Mouse (Mus musculus) heart, embryonic 10.5 days (tissue): Measurements from ENCODE around the gene Rsrp1. TPM values are rescaled to one million over a fixed set of nuclear protein-coding genes. Genes with fewer than 3 reads are reported as not detected.

ENCODE experiments used
- DNase-seq: peaks from one replicate; pipeline ENCODE4 v3.0.0-alpha.2; 2017; ENCODE audit warnings: low spot score
- H3K27ac ChIP-seq: fragments of 300-500 bp; sonication (generic); 2 replicates; pipeline ENCODE4 v1.5.1; 2016; ENCODE audit warnings: mild to moderate bottlenecking
- H3K27me3 ChIP-seq: fragments of 300-500 bp; sonication (generic); 2 replicates; pipeline ENCODE4 v1.6.1; 2016; ENCODE audit warnings: mild to moderate bottlenecking; ENCODE audit not compliant: poor library complexity, insufficient read depth, severe bottlenecking
- H3K36me3 ChIP-seq: fragments of 300-500 bp; sonication (generic); 2 replicates; pipeline ENCODE4 v1.6.1; 2016; ENCODE audit warnings: mild to moderate bottlenecking, moderate library complexity
- H3K4me1 ChIP-seq: fragments of 300-500 bp; sonication (generic); 2 replicates; pipeline ENCODE4 v1.6.1; 2016; ENCODE audit warnings: mild to moderate bottlenecking
- H3K4me3 ChIP-seq: fragments of 300-500 bp; sonication (generic); 2 replicates; pipeline ENCODE4 v1.5.1; 2016; ENCODE audit warnings: mild to moderate bottlenecking, moderate library complexity
- H3K9me3 ChIP-seq: fragments of 300-500 bp; sonication (generic); 2 replicates; pipeline ENCODE4 v1.6.1; 2016; ENCODE audit warnings: mild to moderate bottlenecking, moderate library complexity
- WGBS: fragments of 180-500 bp; shearing (Covaris S2); methylation state at CpG from one replicate; pipeline ENCODE4 v1.1.7; 2016; 5-methylcytosine and 5-hydroxymethylcytosine counted together
- polyA plus RNA-seq: library from polyadenylated mRNA; unstranded; fragments of >200 nt; fragmentation: Nextera tagmentation; extraction: Ambion mirVana; gene quantifications from 2 replicates; pipeline ENCODE4 v1.2.1, GENCODE M21; 2016

Rsrp1 gene
- polyA plus RNA-seq, 1 experiment from 2014 or later = 376 TPM

- Histone ChIP-seq H3K4me1 (peaks cover 16% of the 10 kb centered on the region), H3K9me3 (no peaks in the 10 kb centered on the region), H3K36me3 (peaks cover 27% of the 10 kb centered on the region), H3K4me3 (peak overlapping the region; percentile 94), H3K27me3 (no peaks in the 10 kb centered on the region), H3K27ac (peak overlapping the region; percentile 94)
- WGBS = 1% methylated on average over 43 of the region's 43 CpGs
- DNase-seq = no peak
Measured at GRCm38 (mm10) chr4:134914122-134914863, 9.1 kb upstream of the Rsrp1 start.

GRCm38 (mm10) chr4:134914864-134915209 is 8.6 kb upstream of the Rsrp1 start, which contains the start of gene Tmem50a:
Tmem50a (minus strand) TSS chr4:134915024.
- Histone ChIP-seq H3K36me3 (peaks cover 24% of the 10 kb centered on the region), H3K4me3 (peak within 1 kb of the TSS; percentile 94), H3K27ac (peak within 1 kb of the TSS; percentile 94), H3K9me3 (no peaks in the 10 kb centered on the region), H3K4me1 (peaks cover 16% of the 10 kb centered on the region), H3K27me3 (no peaks in the 10 kb centered on the region)
- DNase-seq = peak; percentile 97
- WGBS = 0% methylated on average over 25 of the region's 25 CpGs

- Histone ChIP-seq H3K9me3 (no peaks in the 10 kb centered on the region), H3K27me3 (no peaks in the 10 kb centered on the region), H3K4me3 (peak overlapping the region; percentile 94), H3K4me1 (peaks cover 16% of the 10 kb centered on the region), H3K36me3 (peaks cover 22% of the 10 kb centered on the region), H3K27ac (peak overlapping the region; percentile 94)
- DNase-seq = no peak
- 58% methylated on average over 14 of the region's 14 CpGs for WGBS
Measured at GRCm38 (mm10) chr4:134915223-134916050, 8.0 kb upstream of the Rsrp1 start.

GRCm38 (mm10) chr4:134917194-134917593 is 6.2 kb upstream of the Rsrp1 start:
- Histone ChIP-seq H3K4me1 (peaks cover 16% of the 10 kb centered on the region), H3K9me3 (no peaks in the 10 kb centered on the region), H3K4me3 (no peak overlapping the region), H3K27me3 (no peaks in the 10 kb centered on the region), H3K36me3 (peaks cover 11% of the 10 kb centered on the region), H3K27ac (no peak overlapping the region)
- no peak for DNase-seq
- WGBS = 61% methylated on average over 3 of the region's 3 CpGs

- WGBS = 62% methylated on average over 7 of the region's 7 CpGs
Measured at GRCm38 (mm10) chr4:134918381-134918780, 5.0 kb upstream of the Rsrp1 start.

GRCm38 (mm10) chr4:134919733-134920540 is 3.5 kb upstream of the Rsrp1 start:
- peaks cover 15% of the 10 kb centered on the region for H3K4me1 ChIP-seq
- 36% methylated on average over 12 of the region's 12 CpGs for WGBS

More at GRCm38 (mm10) chr4:134918381-134918780, 5.0 kb upstream of the Rsrp1 start:
- DNase-seq = no peak
- H3K36me3 ChIP-seq = 0 out of 2 replicates have a peak, but pooled peaks cover under 1% of the 10 kb centered on the region
- H3K27me3 ChIP-seq = no peaks in the 10 kb centered on the region
- H3K4me1 ChIP-seq = peaks cover 19% of the 10 kb centered on the region
- H3K4me3 ChIP-seq = no peak overlapping the region
- H3K27ac ChIP-seq = no peak overlapping the region
- no peaks in the 10 kb centered on the region for H3K9me3 ChIP-seq

GRCm38 (mm10) chr4:134920631-134921030 is 2.8 kb upstream of the Rsrp1 start:
- no peak for DNase-seq
- WGBS = 90% methylated on average over 6 of the region's 6 CpGs
- H3K4me3 ChIP-seq = no peak overlapping the region
- H3K27ac ChIP-seq = no peak overlapping the region
- H3K36me3 ChIP-seq = peaks cover 15% of the 10 kb centered on the region
- H3K4me1 ChIP-seq = peaks cover 15% of the 10 kb centered on the region
- H3K9me3 ChIP-seq = no peaks in the 10 kb centered on the region
- no peaks in the 10 kb centered on the region for H3K27me3 ChIP-seq

More at GRCm38 (mm10) chr4:134919733-134920540, 3.5 kb upstream of the Rsrp1 start:
- H3K27ac ChIP-seq = no peak overlapping the region
- no peak overlapping the region for H3K4me3 ChIP-seq
- H3K9me3 ChIP-seq = no peaks in the 10 kb centered on the region
- H3K27me3 ChIP-seq = no peaks in the 10 kb centered on the region
- H3K36me3 ChIP-seq = peaks cover 9% of the 10 kb centered on the region
- no peak for DNase-seq

GRCm38 (mm10) chr4:134921703-134922102 is 1.7 kb upstream of the Rsrp1 start:
- Histone ChIP-seq H3K9me3 (no peaks in the 10 kb centered on the region), H3K27ac (no peak overlapping the region), H3K36me3 (peaks cover 26% of the 10 kb centered on the region), H3K4me3 (no peak overlapping the region), H3K4me1 (peaks cover 20% of the 10 kb centered on the region), H3K27me3 (no peaks in the 10 kb centered on the region)
- 97% methylated on average over 4 of the region's 4 CpGs for WGBS
- DNase-seq = no peak

GRCm38 (mm10) chr4:134922111-134922924 is 1.1 kb upstream of the Rsrp1 start:
- Histone ChIP-seq H3K4me1 (peaks cover 20% of the 10 kb centered on the region), H3K9me3 (no peaks in the 10 kb centered on the region), H3K4me3 (peak overlapping the region; percentile 100), H3K36me3 (peaks cover 32% of the 10 kb centered on the region), H3K27me3 (no peaks in the 10 kb centered on the region), H3K27ac (peak overlapping the region; percentile 98)
- DNase-seq = no peak
- 53% methylated on average over 10 of the region's 10 CpGs for WGBS

- Histone ChIP-seq H3K27me3 (no peaks in the 10 kb centered on the region), H3K9me3 (no peaks in the 10 kb centered on the region), H3K4me3 (peak overlapping the region; percentile 100), H3K36me3 (peaks cover 38% of the 10 kb centered on the region), H3K27ac (peak overlapping the region; percentile 98), H3K4me1 (peaks cover 20% of the 10 kb centered on the region)
- peak; percentile 85 for DNase-seq
- under 1% methylated on average over 13 of the region's 13 CpGs for WGBS
Measured at GRCm38 (mm10) chr4:134922925-134923244, 507 bp upstream of the Rsrp1 start.

- WGBS = under 1% methylated on average over 75 of the region's 75 CpGs
- H3K4me3 ChIP-seq = peak overlapping the region; percentile 100
- peak; percentile 93 for DNase-seq
- peaks cover 20% of the 10 kb centered on the region for H3K4me1 ChIP-seq
- peak overlapping the region; percentile 98 for H3K27ac ChIP-seq
- no peaks in the 10 kb centered on the region for H3K9me3 ChIP-seq
- no peaks in the 10 kb centered on the region for H3K27me3 ChIP-seq
- H3K36me3 ChIP-seq = peaks cover 45% of the 10 kb centered on the region
Measured at GRCm38 (mm10) chr4:134924019-134924741, 788 bp downstream of the Rsrp1 start.
